ENCODE assay signal across 21 mouse cellular contexts in the genomic region with DNA sequence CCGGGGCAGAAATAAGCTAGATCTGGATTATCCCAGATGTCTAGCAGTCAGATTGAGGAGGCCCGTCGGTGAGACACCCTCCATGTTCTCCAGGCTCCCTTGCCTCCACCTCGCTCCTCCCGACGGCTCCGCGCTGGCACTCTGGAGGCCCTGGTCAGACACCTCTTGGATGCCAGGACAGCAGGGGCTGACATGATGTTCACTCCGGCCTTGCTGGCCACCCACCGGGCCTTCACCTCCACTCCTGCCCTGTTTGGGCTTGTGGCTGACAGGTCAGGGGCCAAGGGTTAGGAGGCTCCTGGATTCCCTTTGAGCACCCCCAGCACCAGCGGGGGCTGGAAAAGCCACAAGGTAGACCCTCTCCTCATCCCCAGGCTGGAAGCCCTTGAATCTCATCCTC. TPM values are rescaled to one million over a fixed set of nuclear protein-coding genes. Genes with fewer than 3 reads are reported as not detected.
A peak's percentile ranks its signal among the peaks of the same experiment; 100 is the strongest.
DNase-seq lines count a peak whose midpoint lies in the region; ATAC-seq and TF ChIP-seq lines count a peak whose summit lies in the region.
"Had no signal": no experiment of that assay in that cellular context is flagged by ENCODE, and none has a peak within 500 bp of the region (broad histone marks: within the 10 kb centered on the region; RNA-seq: fewer than 3 reads in every experiment).

No protein-coding gene starts in this region.

- no peak for DNase-seq in stomach, postnatal 0 days (ENCODE audit: low spot score)
- no peak for DNase-seq in embryonic facial prominence, embryonic 14.5 days (ENCODE audit: low spot score)
- DNase-seq in lung, postnatal 4 days: no peak
- DNase-seq in T-cell, adult 2 months (ENCODE audit: low spot score): no peak
- DNase-seq: adrenal gland, postnatal 10 days; cerebellum, postnatal 25 days; gastrocnemius, postnatal 25 days; layer of hippocampus, postnatal 36 days; lung, adult 2 months; right cerebral cortex, postnatal 14 days; spleen, adult 18-20 months had no signal

- 94% methylated on average over 11 of the region's 11 CpGs for WGBS in hindbrain, embryonic 15.5 days
- WGBS in hindbrain, embryonic 12.5 days: 89% methylated on average over 11 of the region's 11 CpGs
- WGBS in stomach, embryonic 16.5 days: 94% methylated on average over 11 of the region's 11 CpGs
- 92% methylated on average over 11 of the region's 11 CpGs for WGBS in stomach, postnatal 0 days
- WGBS in embryonic facial prominence, embryonic 14.5 days: 89% methylated on average over 11 of the region's 11 CpGs

- H3K36me3 ChIP-seq in hindbrain, embryonic 15.5 days: peaks cover 14% of the 10 kb centered on the region; the same call in 1 of the 2 replicates
- peaks cover 42% of the 10 kb centered on the region for H3K36me3 ChIP-seq in hindbrain, embryonic 12.5 days
- H3K36me3 ChIP-seq in stomach, embryonic 16.5 days (ENCODE audit: control insufficient read depth, insufficient read depth, low read length): 0 out of 2 replicates have a peak, but pooled peaks cover 8% of the 10 kb centered on the region
- peaks cover 5% of the 10 kb centered on the region; the same call in 1 of the 2 replicates for H3K36me3 ChIP-seq in stomach, postnatal 0 days (ENCODE audit: control insufficient read depth, insufficient read depth, low read length)
- peaks cover 37% of the 10 kb centered on the region for H3K36me3 ChIP-seq in embryonic facial prominence, embryonic 14.5 days (ENCODE audit: control insufficient read depth, insufficient read depth, low read length)

- TF ChIP-seq EP300 in stomach, postnatal 0 days (optimal IDR thresholded peaks at IDR 0.05): no peak

- peak overlapping the region; percentile 99; the same call in 1 of the 2 replicates for H3K4me2 ChIP-seq in hindbrain, embryonic 15.5 days
- no peak overlapping the region for H3K4me2 ChIP-seq in hindbrain, embryonic 12.5 days (replicated peaks)
- H3K4me2 ChIP-seq in stomach, embryonic 16.5 days (ENCODE audit: low read depth, low read length): peak overlapping the region; percentile 68; the same call in 1 of the 2 replicates
- no peak overlapping the region for H3K4me2 ChIP-seq in stomach, postnatal 0 days (replicated peaks; ENCODE audit: low read depth)
- 0 out of 2 replicates have a peak overlapping the region, but pooled peaks have one; percentile 96 for H3K4me2 ChIP-seq in embryonic facial prominence, embryonic 14.5 days (ENCODE audit: low read depth, low read length)

- no peak overlapping the region for H3K9ac ChIP-seq in hindbrain, embryonic 15.5 days
- no peak overlapping the region for H3K9ac ChIP-seq in hindbrain, embryonic 12.5 days
- H3K9ac ChIP-seq in stomach, embryonic 16.5 days (ENCODE audit: low read length): peak overlapping the region; percentile 21; the same call in 1 of the 2 replicates
- no peak overlapping the region for H3K9ac ChIP-seq in stomach, postnatal 0 days (ENCODE audit: low read length)
- peak overlapping the region; percentile 79; the same call in 1 of the 2 replicates for H3K9ac ChIP-seq in embryonic facial prominence, embryonic 14.5 days (ENCODE audit: low read depth, low read length)

- H3K4me1 ChIP-seq in hindbrain, embryonic 15.5 days (replicated peaks): peaks cover 29% of the 10 kb centered on the region
- peaks cover 25% of the 10 kb centered on the region for H3K4me1 ChIP-seq in hindbrain, embryonic 12.5 days
- peaks cover 19% of the 10 kb centered on the region for H3K4me1 ChIP-seq in stomach, embryonic 16.5 days (ENCODE audit: control insufficient read depth, insufficient read depth, low read length)
- 0 out of 2 replicates have a peak, but pooled peaks cover 3% of the 10 kb centered on the region for H3K4me1 ChIP-seq in stomach, postnatal 0 days (replicated peaks; ENCODE audit: control insufficient read depth, insufficient read depth)
- H3K4me1 ChIP-seq in embryonic facial prominence, embryonic 14.5 days (ENCODE audit: control insufficient read depth, insufficient read depth, low read length): peaks cover 12% of the 10 kb centered on the region

- H3K9me3 ChIP-seq in hindbrain, embryonic 15.5 days: no peaks in the 10 kb centered on the region
- H3K9me3 ChIP-seq in hindbrain, embryonic 12.5 days (replicated peaks): no peaks in the 10 kb centered on the region
- H3K9me3 ChIP-seq in stomach, embryonic 16.5 days (replicated peaks; ENCODE audit: control insufficient read depth, low read length): no peaks in the 10 kb centered on the region
- H3K9me3 ChIP-seq in stomach, postnatal 0 days (ENCODE audit: control insufficient read depth, low read length): no peaks in the 10 kb centered on the region
- no peaks in the 10 kb centered on the region for H3K9me3 ChIP-seq in embryonic facial prominence, embryonic 14.5 days (ENCODE audit: control insufficient read depth, low read length)
- H3K9me3 ChIP-seq: forebrain, embryonic 15.5 days; midbrain, embryonic 12.5 days had no signal

- no peak for TF ChIP-seq CTCF in stomach, postnatal 0 days (IDR thresholded peaks at IDR 0.05; ENCODE audit: low read depth)

- no peak overlapping the region for H3K4me3 ChIP-seq in hindbrain, embryonic 15.5 days
- H3K4me3 ChIP-seq in hindbrain, embryonic 12.5 days: no peak overlapping the region
- H3K4me3 ChIP-seq in stomach, embryonic 16.5 days (replicated peaks; ENCODE audit: low read length): peak overlapping the region; percentile 63; the same call in 1 of the 2 replicates
- no peak overlapping the region for H3K4me3 ChIP-seq in stomach, postnatal 0 days (ENCODE audit: low read depth, low read length)
- H3K4me3 ChIP-seq in embryonic facial prominence, embryonic 14.5 days (ENCODE audit: low read depth, low read length): no peak overlapping the region
- H3K4me3 ChIP-seq: erythroblast, embryonic 14.5 days had no signal

- no peak for ATAC-seq in hindbrain, embryonic 15.5 days (ENCODE audit: low FRiP score, low read depth)
- ATAC-seq in hindbrain, embryonic 12.5 days (ENCODE audit: low FRiP score): no peak
- ATAC-seq in stomach, embryonic 16.5 days (ENCODE audit: insufficient read depth, low FRiP score): no peak
- no peak for ATAC-seq in stomach, postnatal 0 days (ENCODE audit: low FRiP score, low TSS enrichment)
- ATAC-seq in embryonic facial prominence, embryonic 14.5 days (ENCODE audit: low read depth): no peak
- ATAC-seq: activated CD4-positive, CD25-positive, alpha-beta regulatory T cell, adult 4 months; forebrain, embryonic 15.5 days; hindbrain, postnatal 0 days; intestine, postnatal 0 days; Patski had no signal

- H3K27me3 ChIP-seq in hindbrain, embryonic 15.5 days: no peaks in the 10 kb centered on the region
- H3K27me3 ChIP-seq in hindbrain, embryonic 12.5 days: no peaks in the 10 kb centered on the region
- H3K27me3 ChIP-seq in stomach, embryonic 16.5 days (ENCODE audit: control insufficient read depth, insufficient read depth, low read length): no peaks in the 10 kb centered on the region
- no peaks in the 10 kb centered on the region for H3K27me3 ChIP-seq in stomach, postnatal 0 days (ENCODE audit: control insufficient read depth, insufficient read depth, low read length)
- no peaks in the 10 kb centered on the region for H3K27me3 ChIP-seq in embryonic facial prominence, embryonic 14.5 days (replicated peaks; ENCODE audit: control insufficient read depth, insufficient read depth, low read length)
- H3K27me3 ChIP-seq: forebrain, embryonic 15.5 days; midbrain, embryonic 12.5 days; Patski had no signal

- H3K27ac ChIP-seq in hindbrain, embryonic 15.5 days (replicated peaks): no peak overlapping the region
- no peak overlapping the region for H3K27ac ChIP-seq in hindbrain, embryonic 12.5 days
- no peak overlapping the region for H3K27ac ChIP-seq in stomach, embryonic 16.5 days (ENCODE audit: low read length)
- no peak overlapping the region for H3K27ac ChIP-seq in stomach, postnatal 0 days (replicated peaks)
- H3K27ac ChIP-seq in embryonic facial prominence, embryonic 14.5 days (replicated peaks; ENCODE audit: low read depth, low read length): no peak overlapping the region
- H3K27ac ChIP-seq: forebrain, embryonic 15.5 days; hindbrain, postnatal 0 days; midbrain, embryonic 12.5 days had no signal

RNA-seq across cellular contexts. Expression of a gene that starts 2.6 kb away (rescaled TPM):
- 55.1 and 60.1 TPM in 2 replicates for polyA plus RNA-seq in hindbrain, embryonic 15.5 days (2015; fragmentation: Nextera tagmentation; extraction: Ambion mirVana)
- 63.1 and 64.1 TPM in 2 replicates for polyA plus RNA-seq in hindbrain, embryonic 12.5 days (2016; fragmentation: Nextera tagmentation; extraction: Ambion mirVana)
- polyA plus RNA-seq in stomach, embryonic 16.5 days (2015; fragmentation: Nextera tagmentation; extraction: Ambion mirVana): 43.9 and 44.7 TPM in 2 replicates
- polyA plus RNA-seq in stomach, postnatal 0 days (2015; fragmentation: Nextera tagmentation; extraction: Ambion mirVana): 18.6 and 24.4 TPM in 2 replicates
- 34.5 and 43.4 TPM in 2 replicates for polyA plus RNA-seq in embryonic facial prominence, embryonic 14.5 days (2014; fragmentation: Nextera tagmentation; extraction: Ambion mirVana)

RNA-seq across cellular contexts. Expression of a gene that starts 8.2 kb away (rescaled TPM):
- polyA plus RNA-seq in hindbrain, embryonic 15.5 days (2015; fragmentation: Nextera tagmentation; extraction: Ambion mirVana): 172 and 185 TPM in 2 replicates
- 173 and 180 TPM in 2 replicates for polyA plus RNA-seq in hindbrain, embryonic 12.5 days (2016; fragmentation: Nextera tagmentation; extraction: Ambion mirVana)
- polyA plus RNA-seq in stomach, embryonic 16.5 days (2015; fragmentation: Nextera tagmentation; extraction: Ambion mirVana): 133 and 147 TPM in 2 replicates
- 92.7 and 96.8 TPM in 2 replicates for polyA plus RNA-seq in stomach, postnatal 0 days (2015; fragmentation: Nextera tagmentation; extraction: Ambion mirVana)
- 122 and 124 TPM in 2 replicates for polyA plus RNA-seq in embryonic facial prominence, embryonic 14.5 days (2014; fragmentation: Nextera tagmentation; extraction: Ambion mirVana)

RNA-seq across cellular contexts. Expression of a gene that starts 8.5 kb away (rescaled TPM):
- polyA plus RNA-seq in hindbrain, embryonic 15.5 days (2015; fragmentation: Nextera tagmentation; extraction: Ambion mirVana): 24.3 and 26.5 TPM in 2 replicates
- polyA plus RNA-seq in hindbrain, embryonic 12.5 days (2016; fragmentation: Nextera tagmentation; extraction: Ambion mirVana): 37.1 and 38.8 TPM in 2 replicates
- 19.0 and 23.1 TPM in 2 replicates for polyA plus RNA-seq in stomach, embryonic 16.5 days (2015; fragmentation: Nextera tagmentation; extraction: Ambion mirVana)
- polyA plus RNA-seq in stomach, postnatal 0 days (2015; fragmentation: Nextera tagmentation; extraction: Ambion mirVana): 17.1 and 20.2 TPM in 2 replicates
- polyA plus RNA-seq in embryonic facial prominence, embryonic 14.5 days (2014; fragmentation: Nextera tagmentation; extraction: Ambion mirVana): 15.4 and 20.2 TPM in 2 replicates

RNA-seq across cellular contexts. Expression of a gene that starts 16.2 kb away (rescaled TPM):
- 17.1 TPM in 2 replicates for polyA plus RNA-seq in hindbrain, embryonic 15.5 days (2015; fragmentation: Nextera tagmentation; extraction: Ambion mirVana)
- polyA plus RNA-seq in hindbrain, embryonic 12.5 days (2016; fragmentation: Nextera tagmentation; extraction: Ambion mirVana): 21.7 and 25.5 TPM in 2 replicates
- 11.4 and 12.5 TPM in 2 replicates for polyA plus RNA-seq in stomach, embryonic 16.5 days (2015; fragmentation: Nextera tagmentation; extraction: Ambion mirVana)
- polyA plus RNA-seq in stomach, postnatal 0 days (2015; fragmentation: Nextera tagmentation; extraction: Ambion mirVana): 10.7 and 12.2 TPM in 2 replicates
- 8.9 and 11.6 TPM in 2 replicates for polyA plus RNA-seq in embryonic facial prominence, embryonic 14.5 days (2014; fragmentation: Nextera tagmentation; extraction: Ambion mirVana)

RNA-seq across cellular contexts. Expression of a gene that starts 16.2 kb away (rescaled TPM):
- 30.5 and 33.2 TPM in 2 replicates for polyA plus RNA-seq in hindbrain, embryonic 15.5 days (2015; fragmentation: Nextera tagmentation; extraction: Ambion mirVana)
- polyA plus RNA-seq in hindbrain, embryonic 12.5 days (2016; fragmentation: Nextera tagmentation; extraction: Ambion mirVana): 23.9 and 27.6 TPM in 2 replicates
- 58.4 and 68.7 TPM in 2 replicates for polyA plus RNA-seq in stomach, embryonic 16.5 days (2015; fragmentation: Nextera tagmentation; extraction: Ambion mirVana)
- 63.7 and 72.4 TPM in 2 replicates for polyA plus RNA-seq in stomach, postnatal 0 days (2015; fragmentation: Nextera tagmentation; extraction: Ambion mirVana)
- polyA plus RNA-seq in embryonic facial prominence, embryonic 14.5 days (2014; fragmentation: Nextera tagmentation; extraction: Ambion mirVana): 31.9 and 32.0 TPM in 2 replicates

Comparison
In these comparisons a context has a peak if more than half of its experiments do, and no peak if none do; other contexts are left out.
1. H3K4me2 ChIP-seq: peak in hindbrain, embryonic 15.5 days (single experiment), stomach, embryonic 16.5 days (single experiment) and embryonic facial prominence, embryonic 14.5 days (single experiment); none in hindbrain, embryonic 12.5 days (single experiment) and stomach, postnatal 0 days (single experiment).
2. H3K9ac ChIP-seq: peak in stomach, embryonic 16.5 days (single experiment) and embryonic facial prominence, embryonic 14.5 days (single experiment); none in hindbrain, embryonic 15.5 days (single experiment), hindbrain, embryonic 12.5 days (single experiment) and stomach, postnatal 0 days (single experiment).